Mouse (Mus musculus) heart, postnatal 36 days (tissue): ENCODE data around the gene Nsl1. TPM values are rescaled to one million over a fixed set of nuclear protein-coding genes. Genes with fewer than 3 reads are reported as not detected.
A peak's percentile ranks its signal among the peaks of the same experiment; 100 is the strongest.

Experiments
- DNase-seq, 2 experiments: peaks; one replicate each; pipeline ENCODE4 v3.0.0; 2021 to 2022
- intact Hi-C: fragments of 180-260 bp; cut with DNase I; formaldehyde crosslinking; loops from one replicate; pipeline ENCODE4 v1.15.1; 2025
- total RNA-seq, 2 experiments: library from RNA; stranded (reverse); gene quantifications; 2 replicates each; pipeline ENCODE4 v1.2.3; 2021

Nsl1 gene
- total RNA-seq, 2 experiments from 2014 or later = 0.27 to 0.75 TPM

GRCm38 (mm10) chr1:191087955-191088354 lies 25.1 kb downstream of the Nsl1 start:
- intact Hi-C loops = no loop called here
- DNase-seq = no peak

GRCm38 (mm10) chr1:191089355-191089754 lies 26.5 kb downstream of the Nsl1 start:
- intact Hi-C loops = no loop called here
- DNase-seq = no peak

- DNase-seq = no peak
- intact Hi-C loops = no loop called here
Measured at GRCm38 (mm10) chr1:191092050-191092449, 29.2 kb downstream of the Nsl1 start.

GRCm38 (mm10) chr1:191093578-191093977 lies 30.8 kb downstream of the Nsl1 start:
- intact Hi-C loops = no loop called here
- no peak for DNase-seq

GRCm38 (mm10) chr1:191095019-191095418 lies 32.2 kb downstream of the Nsl1 start:
- DNase-seq = no peak
- intact Hi-C loops = no loop called here

GRCm38 (mm10) chr1:191096871-191097681 lies 34.3 kb downstream of the Nsl1 start:
- intact Hi-C loops = no loop called here

GRCm38 (mm10) chr1:191097802-191098747 lies 35.3 kb downstream of the Nsl1 start, which contains the start of gene Batf3:
Gene Batf3 (plus strand): TSS chr1:191097847.
- intact Hi-C loops = no loop called here
- peak; percentile 51 to 57 for DNase-seq

More at GRCm38 (mm10) chr1:191096871-191097681, 34.3 kb downstream of the Nsl1 start:
- DNase-seq = no peak

- intact Hi-C loops = no loop called here
- no peak for DNase-seq
Measured at GRCm38 (mm10) chr1:191099114-191099513, 36.3 kb downstream of the Nsl1 start.

GRCm38 (mm10) chr1:191099772-191100291 lies 37.0 kb downstream of the Nsl1 start:
- DNase-seq = no peak

GRCm38 (mm10) chr1:191102730-191103370 lies 40.0 kb downstream of the Nsl1 start:
- intact Hi-C loops = no loop called here
- no peak for DNase-seq

More at GRCm38 (mm10) chr1:191099772-191100291, 37.0 kb downstream of the Nsl1 start:
- intact Hi-C loops = no loop called here

- intact Hi-C loops = no loop called here
- no peak for DNase-seq
Measured at GRCm38 (mm10) chr1:191105246-191105645, 42.4 kb downstream of the Nsl1 start.

GRCm38 (mm10) chr1:191107306-191107705 lies 44.5 kb downstream of the Nsl1 start:
- intact Hi-C loops = no loop called here
- DNase-seq = no peak

GRCm38 (mm10) chr1:191109907-191110306 lies 47.1 kb downstream of the Nsl1 start:
- no peak for DNase-seq
- intact Hi-C loops = no loop called here

GRCm38 (mm10) chr1:191111146-191111545 lies 48.3 kb downstream of the Nsl1 start:
- DNase-seq = peak in 1 of 2 experiments; percentile 30
- intact Hi-C loops = no loop called here

- DNase-seq = peak in 1 of 2 experiments; percentile 12
- intact Hi-C loops = no loop called here
Measured at GRCm38 (mm10) chr1:191114868-191115267, 52.1 kb downstream of the Nsl1 start.

GRCm38 (mm10) chr1:191115514-191116238 lies 52.9 kb downstream of the Nsl1 start:
- intact Hi-C loops = no loop called here
- peak; percentile 43 to 46 for DNase-seq

GRCm38 (mm10) chr1:191122744-191123143 lies 59.9 kb downstream of the Nsl1 start:
- DNase-seq = no peak
- intact Hi-C loops = no loop called here

- intact Hi-C loops = no loop called here
- no peak for DNase-seq
Measured at GRCm38 (mm10) chr1:191123696-191124095, 60.9 kb downstream of the Nsl1 start.

- intact Hi-C loops = no loop called here
- DNase-seq = no peak
Measured at GRCm38 (mm10) chr1:191124288-191124687, 61.5 kb downstream of the Nsl1 start.
